Mouse (Mus musculus) heart, embryonic 15.5 days (tissue): ENCODE measurements around the gene Siva1. TPM values are rescaled to one million over a fixed set of nuclear protein-coding genes. Genes with fewer than 3 reads are reported as not detected.

Source experiments
- ATAC-seq: fragments of 200-750 bp; cut with Nextera tagmentation; replicated peaks from 2 replicates; pipeline ENCODE4 v1.8.0; 2017; ENCODE audit warnings: low read depth, moderate TSS enrichment; ENCODE audit not compliant: insufficient number of reproducible peaks, insufficient read depth, low FRiP score
- H3K27ac ChIP-seq: fragments of 300-500 bp; sonication (generic); 2 replicates; pipeline ENCODE4 v1.5.1; 2015; ENCODE audit warnings: mild to moderate bottlenecking, inconsistent platforms
- H3K27me3 ChIP-seq: fragments of 300-500 bp; sonication (generic); 2 replicates; pipeline ENCODE4 v1.6.1; 2015; ENCODE audit warnings: inconsistent platforms
- H3K36me3 ChIP-seq: fragments of 300-500 bp; sonication (generic); 2 replicates; pipeline ENCODE4 v1.6.1; 2015; ENCODE audit warnings: mild to moderate bottlenecking, inconsistent platforms
- H3K4me1 ChIP-seq: fragments of 300-500 bp; sonication (generic); replicated peaks from 2 replicates; pipeline ENCODE4 v1.6.1; 2015; ENCODE audit warnings: inconsistent platforms
- H3K4me2 ChIP-seq: fragments of 300-500 bp; sonication (generic); 2 replicates; pipeline ENCODE4 v1.6.1; 2015; ENCODE audit warnings: inconsistent platforms, mild to moderate bottlenecking, moderate library complexity
- H3K4me3 ChIP-seq: fragments of 300-500 bp; sonication (generic); 2 replicates; pipeline ENCODE4 v1.5.1; 2015; ENCODE audit warnings: mild to moderate bottlenecking, inconsistent platforms
- H3K9ac ChIP-seq: fragments of 300-500 bp; sonication (generic); 2 replicates; pipeline ENCODE4 v1.6.1; 2015; ENCODE audit warnings: mild to moderate bottlenecking, inconsistent platforms
- H3K9me3 ChIP-seq: fragments of 300-500 bp; sonication (generic); replicated peaks from 2 replicates; pipeline ENCODE4 v1.6.1; 2016; ENCODE audit warnings: inconsistent platforms
- WGBS: fragments of 180-500 bp; shearing (Covaris S2); methylation state at CpG from one replicate; pipeline ENCODE4 v1.1.7; 2015; ENCODE audit warnings: mixed read lengths; 5-methylcytosine and 5-hydroxymethylcytosine counted together
- polyA plus RNA-seq: library from polyadenylated mRNA; unstranded; fragments of >200 nt; fragmentation: Nextera tagmentation; extraction: Ambion mirVana; gene quantifications from 2 replicates; pipeline ENCODE4 v1.2.1, GENCODE M21; 2015

The Siva1 gene
- polyA plus RNA-seq, 1 experiment from 2014 or later = 95.4 TPM

DNA sequence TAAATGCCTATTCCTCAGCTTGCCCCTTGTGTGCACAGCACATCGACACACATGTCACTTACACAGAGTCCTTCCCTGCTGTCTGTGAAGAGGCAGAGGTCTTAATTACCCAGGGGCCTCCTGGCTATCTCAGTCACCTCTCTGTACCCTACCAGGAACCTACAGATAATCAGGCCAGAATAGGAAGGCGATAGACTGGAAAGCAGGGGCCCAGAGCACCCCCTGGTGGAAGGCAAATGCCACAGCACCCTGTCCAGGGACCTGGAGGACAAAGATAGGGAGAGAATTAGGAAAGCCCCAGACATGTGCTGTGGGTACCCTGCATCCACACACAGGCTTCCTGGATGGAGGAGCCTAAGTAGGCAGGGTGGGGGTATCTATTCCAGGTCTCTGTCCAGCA lies 20.7 kb upstream of the Siva1 start:
- ATAC-seq = no peak
- 12% methylated on average over 2 of the region's 2 CpGs for WGBS
- Histone ChIP-seq H3K27me3 (peaks cover 5% of the 10 kb centered on the region; the same call in 1 of the 2 replicates), H3K4me1 (peaks cover 73% of the 10 kb centered on the region), H3K9ac (peak overlapping the region; percentile 14; the same call in 1 of the 2 replicates), H3K4me3 (no peak overlapping the region), H3K9me3 (no peaks in the 10 kb centered on the region), H3K36me3 (no peaks in the 10 kb centered on the region), H3K27ac (peak overlapping the region; percentile 52), H3K4me2 (no peak overlapping the region; the same call in 1 of the 2 replicates)

DNA sequence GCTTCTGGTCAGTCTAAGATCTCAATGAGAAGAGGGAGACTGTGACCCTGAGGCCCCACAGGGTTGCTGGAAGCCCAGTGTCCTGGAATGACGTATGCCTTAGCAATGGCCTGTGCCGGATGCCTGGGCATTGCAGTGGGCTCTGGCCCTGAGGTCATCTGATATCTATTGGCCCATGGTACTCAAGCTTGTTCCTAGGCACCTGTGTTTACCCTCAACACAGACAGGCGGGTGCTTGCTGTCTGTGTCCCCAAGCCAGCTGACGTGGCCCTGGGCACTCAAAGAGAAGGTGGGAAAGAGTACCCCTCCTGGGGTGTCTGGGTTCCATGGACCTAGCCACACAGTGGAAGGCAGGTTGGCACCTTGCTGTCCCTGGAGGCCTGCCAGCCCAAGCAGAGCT lies 18.8 kb upstream of the Siva1 start:
- Histone ChIP-seq H3K27me3 (peaks cover 3% of the 10 kb centered on the region; the same call in 1 of the 2 replicates), H3K9me3 (no peaks in the 10 kb centered on the region), H3K4me2 (no peak overlapping the region), H3K36me3 (no peaks in the 10 kb centered on the region), H3K4me3 (no peak overlapping the region), H3K4me1 (peaks cover 65% of the 10 kb centered on the region), H3K27ac (no peak overlapping the region), H3K9ac (no peak overlapping the region)
- ATAC-seq = no peak
- WGBS = 71% methylated on average over 4 of the region's 4 CpGs

GRCm38 (mm10) chr12:112626455-112626854 lies 18.0 kb upstream of the Siva1 start:
- Histone ChIP-seq H3K4me1 (peaks cover 60% of the 10 kb centered on the region), H3K4me2 (no peak overlapping the region), H3K9ac (no peak overlapping the region), H3K4me3 (no peak overlapping the region), H3K27ac (no peak overlapping the region), H3K36me3 (no peaks in the 10 kb centered on the region), H3K9me3 (no peaks in the 10 kb centered on the region), H3K27me3 (no peaks in the 10 kb centered on the region)
- no peak for ATAC-seq
- WGBS = 71% methylated on average over 6 of the region's 6 CpGs

DNA sequence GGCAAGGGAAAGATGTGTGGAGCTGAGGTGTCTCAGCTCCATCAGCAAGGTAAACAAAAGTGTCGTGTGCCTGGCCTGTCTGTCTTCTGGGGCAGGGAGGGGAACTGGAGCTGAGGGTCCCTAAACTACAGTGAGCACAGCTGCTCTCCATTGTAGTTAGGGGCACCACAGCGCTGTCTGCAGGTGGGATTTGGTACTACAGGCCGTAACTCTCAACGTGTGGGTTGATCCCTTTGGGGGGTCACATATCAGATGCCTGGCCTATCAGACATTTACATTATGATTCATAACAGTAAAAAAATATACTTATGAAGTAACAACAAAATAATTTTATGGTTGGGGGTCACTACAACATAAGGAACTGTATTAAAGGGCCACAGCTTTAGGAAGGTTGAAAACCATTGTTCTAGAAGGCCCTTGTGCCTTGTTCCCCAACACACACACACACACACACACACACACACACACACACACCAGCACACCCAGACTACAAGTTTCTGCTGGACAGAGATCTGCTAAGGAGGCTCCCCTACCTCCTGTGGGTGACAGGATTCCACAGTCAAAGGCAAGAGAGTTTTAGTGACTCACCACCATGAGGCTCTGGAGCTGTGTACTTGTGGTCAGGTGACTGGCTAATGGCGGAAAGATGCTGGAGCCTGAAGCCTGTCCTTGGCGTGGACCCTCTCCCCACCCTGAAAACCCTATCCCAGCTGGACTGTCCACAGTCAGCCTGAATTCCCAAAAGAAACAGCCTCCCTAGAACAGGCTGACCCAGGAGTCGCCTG lies 17.2 kb upstream of the Siva1 start:
- Histone ChIP-seq H3K4me3 (no peak overlapping the region), H3K9ac (no peak overlapping the region), H3K27ac (no peak overlapping the region), H3K9me3 (no peaks in the 10 kb centered on the region), H3K36me3 (no peaks in the 10 kb centered on the region), H3K27me3 (no peaks in the 10 kb centered on the region), H3K4me1 (peaks cover 54% of the 10 kb centered on the region), H3K4me2 (no peak overlapping the region)
- WGBS = 60% methylated on average over 7 of the region's 7 CpGs
- no peak for ATAC-seq

GRCm38 (mm10) chr12:112628197-112628596 lies 16.3 kb upstream of the Siva1 start:
- no peak overlapping the region for H3K9ac ChIP-seq

GRCm38 (mm10) chr12:112628928-112629721 lies 15.4 kb upstream of the Siva1 start:
- peak overlapping the region; percentile 63 for H3K4me2 ChIP-seq
- peak; percentile 85 for ATAC-seq
- peak overlapping the region; percentile 39; the same call in 1 of the 2 replicates for H3K9ac ChIP-seq
- no peaks in the 10 kb centered on the region for H3K27me3 ChIP-seq
- WGBS = 15% methylated on average over 19 of the region's 19 CpGs
- H3K36me3 ChIP-seq = no peaks in the 10 kb centered on the region
- no peaks in the 10 kb centered on the region for H3K9me3 ChIP-seq
- peak overlapping the region; percentile 33 for H3K4me3 ChIP-seq
- H3K27ac ChIP-seq = peak overlapping the region; percentile 57
- H3K4me1 ChIP-seq = peaks cover 39% of the 10 kb centered on the region

More at GRCm38 (mm10) chr12:112628197-112628596, 16.3 kb upstream of the Siva1 start:
- no peaks in the 10 kb centered on the region for H3K9me3 ChIP-seq
- no peaks in the 10 kb centered on the region for H3K36me3 ChIP-seq
- no peak overlapping the region for H3K4me2 ChIP-seq
- peak overlapping the region; percentile 57 for H3K27ac ChIP-seq
- 71% methylated on average over 6 of the region's 6 CpGs for WGBS
- no peak overlapping the region for H3K4me3 ChIP-seq
- peaks cover 48% of the 10 kb centered on the region for H3K4me1 ChIP-seq
- ATAC-seq = no peak
- no peaks in the 10 kb centered on the region for H3K27me3 ChIP-seq

- WGBS = 92% methylated on average over 12 of the region's 12 CpGs
- Histone ChIP-seq H3K27ac (no peak overlapping the region), H3K4me1 (peaks cover 36% of the 10 kb centered on the region), H3K27me3 (no peaks in the 10 kb centered on the region), H3K9me3 (no peaks in the 10 kb centered on the region), H3K4me3 (no peak overlapping the region), H3K9ac (no peak overlapping the region), H3K4me2 (no peak overlapping the region), H3K36me3 (no peaks in the 10 kb centered on the region)
- no peak for ATAC-seq
Measured at GRCm38 (mm10) chr12:112630029-112630428, 14.4 kb upstream of the Siva1 start.

DNA sequence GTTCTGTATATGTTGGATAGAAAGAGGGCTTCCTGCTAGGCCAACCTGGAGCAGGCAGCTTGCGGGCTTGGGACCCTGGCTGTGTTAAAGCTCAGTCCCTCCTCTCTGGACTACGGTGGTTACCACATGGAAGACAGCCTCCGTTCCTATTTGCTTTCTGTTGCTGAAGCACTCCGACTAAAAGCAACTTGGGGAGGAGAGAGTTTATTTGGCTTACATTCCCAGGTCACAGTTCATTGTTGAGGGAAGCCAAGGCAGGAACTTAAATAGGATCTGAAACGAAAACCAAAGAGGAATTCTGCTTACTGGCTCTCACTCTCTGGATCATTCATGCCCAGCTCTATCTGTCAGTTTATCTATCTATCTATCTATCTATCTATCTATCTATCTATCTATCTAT lies 13.7 kb upstream of the Siva1 start:
- no peak overlapping the region for H3K9ac ChIP-seq
- H3K9me3 ChIP-seq = no peaks in the 10 kb centered on the region
- ATAC-seq = no peak
- WGBS = 76% methylated on average over 5 of the region's 5 CpGs
- no peak overlapping the region for H3K4me3 ChIP-seq
- H3K4me2 ChIP-seq = no peak overlapping the region
- no peaks in the 10 kb centered on the region; the same call in 1 of the 2 replicates for H3K36me3 ChIP-seq
- no peaks in the 10 kb centered on the region for H3K27me3 ChIP-seq
- peaks cover 35% of the 10 kb centered on the region for H3K4me1 ChIP-seq
- no peak overlapping the region for H3K27ac ChIP-seq

- Histone ChIP-seq H3K27ac (no peak overlapping the region), H3K4me1 (peaks cover 28% of the 10 kb centered on the region), H3K27me3 (no peaks in the 10 kb centered on the region), H3K36me3 (peaks cover 6% of the 10 kb centered on the region; the same call in 1 of the 2 replicates), H3K9me3 (no peaks in the 10 kb centered on the region), H3K4me3 (no peak overlapping the region), H3K9ac (no peak overlapping the region), H3K4me2 (no peak overlapping the region)
- no peak for ATAC-seq
- 19% methylated on average over 1 of the region's 1 CpGs for WGBS
Measured at GRCm38 (mm10) chr12:112631472-112631871, 13.0 kb upstream of the Siva1 start.

GRCm38 (mm10) chr12:112632084-112632777 lies 12.2 kb upstream of the Siva1 start:
- peaks cover 6% of the 10 kb centered on the region; the same call in 1 of the 2 replicates for H3K36me3 ChIP-seq
- ATAC-seq = no peak
- H3K4me3 ChIP-seq = no peak overlapping the region
- no peak overlapping the region for H3K9ac ChIP-seq
- no peak overlapping the region for H3K27ac ChIP-seq
- WGBS = 72% methylated on average over 11 of the region's 11 CpGs
- peaks cover 26% of the 10 kb centered on the region for H3K4me1 ChIP-seq
- H3K27me3 ChIP-seq = no peaks in the 10 kb centered on the region
- H3K9me3 ChIP-seq = no peaks in the 10 kb centered on the region
- H3K4me2 ChIP-seq = no peak overlapping the region

DNA sequence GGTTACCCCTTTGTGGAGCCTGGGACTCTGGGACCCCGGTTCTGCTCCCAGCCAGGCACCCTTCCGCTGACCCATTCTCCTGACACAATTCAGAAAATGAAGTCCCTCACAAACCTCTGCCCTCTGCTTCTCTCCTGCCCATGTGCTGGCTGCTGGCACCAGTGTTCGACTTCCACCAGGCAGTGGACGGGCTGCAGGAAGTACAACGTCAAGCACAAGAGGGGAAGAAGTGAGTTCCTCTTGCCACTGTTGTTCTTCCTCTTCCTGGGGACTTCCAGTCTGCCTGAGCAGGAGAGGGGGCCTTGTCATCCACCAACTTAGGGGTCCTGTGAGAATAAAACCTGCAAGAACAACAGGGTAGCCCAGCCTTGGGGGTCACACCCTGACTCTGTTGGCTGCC lies 11.6 kb upstream of the Siva1 start:
- Histone ChIP-seq H3K4me1 (peaks cover 20% of the 10 kb centered on the region), H3K9me3 (no peaks in the 10 kb centered on the region), H3K4me2 (no peak overlapping the region), H3K9ac (no peak overlapping the region), H3K27ac (no peak overlapping the region), H3K36me3 (peaks cover 6% of the 10 kb centered on the region; the same call in 1 of the 2 replicates), H3K4me3 (no peak overlapping the region), H3K27me3 (no peaks in the 10 kb centered on the region)
- WGBS = 79% methylated on average over 5 of the region's 5 CpGs
- ATAC-seq = no peak
